Mouse (Mus musculus): Measurements from ENCODE around the gene Zeb2.

The Zeb2 gene

GRCm38 (mm10) chr2:44981646-44982045, 135.5 kb downstream of the Zeb2 start:
- WGBS: 68% methylated on average over 3 of the region's 3 CpGs

GRCm38 (mm10) chr2:44979042-44979721, 138.0 kb downstream of the Zeb2 start:
- 4% methylated on average over 18 of the region's 18 CpGs for WGBS

DNA sequence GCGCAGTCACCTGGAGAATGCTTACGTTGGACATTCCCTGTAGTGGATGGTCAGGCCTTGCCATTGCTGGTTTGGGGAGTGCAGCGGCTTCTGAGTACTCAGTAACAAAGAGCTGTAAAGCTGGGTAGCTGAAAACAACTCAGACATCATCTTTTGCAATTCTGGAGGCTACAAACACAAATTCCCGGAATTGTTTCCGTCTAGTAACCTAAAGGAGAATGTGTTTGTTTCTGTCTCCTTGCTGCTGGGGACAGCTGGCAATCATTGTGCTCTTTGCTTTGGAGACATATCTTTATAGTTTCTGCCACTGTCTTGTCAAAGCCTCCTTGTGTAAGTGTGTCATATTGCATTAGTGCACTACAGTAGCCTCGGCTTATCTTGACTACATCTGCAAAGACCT, 139.2 kb downstream of the Zeb2 start:
- 88% methylated on average over 6 of the region's 6 CpGs for WGBS

DNA sequence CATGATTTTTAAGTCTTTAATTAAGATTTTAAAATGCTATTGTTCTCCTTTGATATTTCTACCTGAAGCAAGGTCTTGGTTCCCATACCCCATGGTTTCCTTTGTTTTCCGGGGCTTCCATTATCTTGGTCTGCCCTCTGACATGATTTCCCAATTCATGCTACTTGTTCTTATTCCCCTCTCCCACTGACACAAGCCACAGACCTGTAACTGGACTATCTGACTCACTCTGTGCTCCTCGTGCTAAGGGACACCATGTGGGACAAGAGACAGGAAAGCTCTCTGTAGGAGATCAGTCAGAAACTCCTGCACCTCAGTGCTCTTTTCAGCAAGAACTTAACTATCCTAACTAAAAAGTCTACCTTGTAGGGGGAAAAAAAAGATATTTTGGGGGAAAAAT, 139.6 kb downstream of the Zeb2 start:
- WGBS: 85% methylated on average over 2 of the region's 2 CpGs

DNA sequence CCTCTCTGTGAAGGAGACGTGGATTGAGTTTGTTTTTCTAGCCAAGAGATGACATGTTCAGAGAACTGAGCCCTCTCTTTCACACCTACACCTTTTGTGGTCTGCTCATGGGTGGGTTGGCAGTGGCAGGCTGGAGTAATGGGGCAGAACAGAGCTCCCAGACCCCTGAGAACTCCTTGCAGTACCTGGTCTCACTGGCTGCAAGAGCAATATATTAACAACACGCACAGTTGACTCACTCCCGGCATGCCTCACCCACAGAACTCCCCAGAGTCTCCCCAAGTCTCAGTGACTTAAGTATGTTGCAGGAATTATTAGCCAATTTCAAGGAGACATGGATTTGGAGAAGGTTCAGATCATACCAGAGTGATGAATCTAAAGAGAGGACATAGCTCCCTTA, 140.1 kb downstream of the Zeb2 start:
- WGBS: 92% methylated on average over 3 of the region's 3 CpGs

DNA sequence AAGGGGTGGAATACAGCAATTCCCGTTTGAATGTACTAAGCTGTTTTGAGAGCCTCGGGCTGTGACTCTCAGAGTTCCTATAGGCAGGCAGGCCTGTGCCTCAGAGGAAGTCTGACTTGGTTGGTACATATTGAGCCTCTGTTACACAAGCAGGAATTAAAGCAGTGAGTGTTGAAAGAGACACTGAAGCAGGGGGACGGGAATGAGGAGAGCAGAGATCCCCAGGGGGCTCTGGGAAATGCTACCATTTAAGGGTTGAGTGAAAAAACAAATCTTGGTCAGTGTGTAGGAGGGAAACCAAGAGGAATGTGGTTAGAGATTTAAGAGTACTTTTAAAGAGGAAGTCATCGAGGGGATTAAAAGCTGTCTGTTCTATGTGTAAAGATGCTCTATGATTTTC, 140.7 kb downstream of the Zeb2 start:
- WGBS: 67% methylated on average over 4 of the region's 4 CpGs

DNA sequence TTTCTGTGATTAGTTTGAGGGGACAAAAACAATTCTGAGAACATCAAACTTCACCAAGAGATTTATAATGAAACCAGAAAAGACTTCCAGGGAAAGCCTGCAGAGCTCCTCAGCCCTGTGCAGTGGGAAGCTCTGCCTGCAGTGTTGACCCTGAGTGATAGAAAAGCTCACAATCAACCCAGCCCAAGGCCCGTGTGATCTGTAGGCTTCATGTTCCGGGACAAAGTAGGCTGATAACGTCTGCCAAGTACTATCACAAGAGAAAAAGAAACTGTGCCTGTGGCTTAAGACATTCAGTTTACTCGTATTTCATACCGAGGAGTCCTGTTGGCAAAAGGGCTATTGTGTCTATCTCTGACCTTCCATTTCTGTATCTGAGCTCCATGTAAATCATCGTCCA, 143.4 kb downstream of the Zeb2 start:
- WGBS: 88% methylated on average over 6 of the region's 6 CpGs

GRCm38 (mm10) chr2:44970087-44970646, 147.0 kb downstream of the Zeb2 start:
- 65% methylated on average over 6 of the region's 6 CpGs for WGBS

- WGBS: 98% methylated on average over 1 of the region's 1 CpGs
These were observed 147.6 kb downstream of the Zeb2 start for GRCm38 (mm10) chr2:44969640-44970039.

DNA sequence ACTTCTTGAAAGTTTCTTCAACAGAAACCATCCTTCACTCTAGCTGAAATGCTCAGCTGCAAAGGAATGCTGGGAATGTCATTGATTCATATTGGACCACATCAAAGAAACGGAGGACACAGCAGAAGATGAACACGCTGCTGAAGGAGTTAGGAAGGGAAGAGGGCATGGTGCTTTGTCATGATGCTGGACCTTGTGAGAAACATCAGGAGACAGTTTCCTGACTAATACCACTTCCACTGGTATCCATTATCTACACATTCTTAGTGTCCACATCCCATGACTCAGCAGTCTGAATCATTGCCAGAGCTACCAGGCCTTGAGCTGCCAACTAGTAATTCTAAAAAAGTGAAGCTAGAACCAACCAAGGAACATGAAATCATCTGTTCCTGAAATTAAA, 148.0 kb downstream of the Zeb2 start:
- 89% methylated on average over 2 of the region's 2 CpGs for WGBS

- 63% methylated on average over 2 of the region's 2 CpGs for WGBS
These were observed 151.2 kb downstream of the Zeb2 start for GRCm38 (mm10) chr2:44965834-44966555.

DNA sequence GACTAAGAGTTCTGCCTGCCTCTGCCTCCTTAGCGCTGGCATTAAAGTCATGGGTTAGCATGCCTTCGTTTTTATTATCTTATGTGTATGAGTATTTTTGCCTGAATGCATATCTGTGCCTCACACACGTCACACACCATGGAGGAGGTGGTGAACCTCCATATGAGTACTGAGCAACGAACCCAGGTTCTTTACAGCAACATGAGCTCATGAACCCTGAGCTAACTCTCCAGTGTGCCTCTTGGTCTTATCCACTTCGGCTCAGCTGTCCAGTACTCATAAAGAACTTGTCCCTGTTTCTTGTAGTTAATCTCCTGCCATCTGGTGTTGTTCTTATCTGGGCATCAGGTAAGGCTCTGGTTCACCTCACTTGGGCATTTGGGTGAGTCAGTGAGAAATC, 154.6 kb downstream of the Zeb2 start:
- 92% methylated on average over 5 of the region's 5 CpGs for WGBS

DNA sequence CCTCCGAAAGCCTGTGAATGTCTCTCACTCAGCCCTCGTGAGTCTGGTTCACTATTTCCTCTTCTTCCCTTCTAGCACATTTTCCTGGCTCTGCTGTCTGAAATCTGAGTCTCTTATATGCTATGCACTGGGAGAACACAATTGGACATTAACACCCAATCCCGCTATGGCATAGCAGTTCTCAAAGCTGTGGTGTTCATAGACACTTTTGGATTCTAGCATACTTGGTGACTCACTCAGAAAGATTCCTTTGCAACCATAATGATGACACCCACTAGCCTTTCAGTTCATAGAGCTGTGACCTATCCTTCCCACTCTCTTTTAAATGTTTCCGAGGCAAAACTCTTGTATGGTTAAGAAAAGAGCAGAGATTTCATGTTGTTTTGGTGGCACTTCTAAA, 156.0 kb downstream of the Zeb2 start:
- 73% methylated on average over 4 of the region's 4 CpGs for WGBS

DNA sequence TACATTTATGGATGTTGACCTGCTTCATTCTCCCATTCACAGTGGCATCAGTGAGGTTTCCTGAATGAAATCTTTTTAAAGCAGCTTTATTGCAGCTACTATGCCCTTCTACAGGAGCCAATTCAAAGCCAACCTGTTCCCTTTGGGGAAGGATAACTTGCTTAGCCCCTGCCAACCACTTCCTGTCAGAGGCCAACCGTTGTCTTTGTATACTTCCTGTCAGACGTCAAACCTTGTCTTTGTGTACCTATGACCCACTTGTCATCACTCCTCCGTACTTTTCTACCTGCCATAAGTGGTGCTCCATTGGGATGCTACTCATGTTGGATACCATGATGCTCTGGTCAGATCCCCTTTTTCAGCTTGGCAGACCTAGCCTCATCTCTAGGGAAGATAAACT, 156.6 kb downstream of the Zeb2 start:
- 83% methylated on average over 3 of the region's 3 CpGs for WGBS

- 90% methylated on average over 1 of the region's 1 CpGs for WGBS
These were observed 159.8 kb downstream of the Zeb2 start for GRCm38 (mm10) chr2:44957329-44957797.

GRCm38 (mm10) chr2:44956232-44956631, 161.0 kb downstream of the Zeb2 start:
- 33% methylated on average over 3 of the region's 3 CpGs for WGBS

DNA sequence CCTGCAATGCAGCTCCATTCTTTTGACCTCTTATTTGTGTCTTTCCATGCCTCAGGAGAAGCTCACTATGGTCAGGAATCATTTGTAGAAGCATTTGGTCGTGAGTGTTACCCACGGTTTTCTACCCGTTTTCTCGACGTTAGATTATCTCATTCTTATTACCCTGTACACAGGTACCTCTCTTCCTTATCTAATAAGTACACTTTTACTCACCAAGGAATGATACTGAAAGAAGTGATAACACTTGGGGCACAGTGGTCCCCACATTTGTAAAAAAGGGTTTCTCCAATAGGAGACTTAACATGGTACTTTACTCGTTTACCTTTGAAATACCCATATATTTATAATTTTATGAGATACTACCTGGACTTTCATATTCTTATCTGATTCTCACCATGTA, 161.7 kb downstream of the Zeb2 start:
- 94% methylated on average over 6 of the region's 6 CpGs for WGBS

GRCm38 (mm10) chr2:44954180-44954579, 163.0 kb downstream of the Zeb2 start:
- WGBS: 89% methylated on average over 1 of the region's 1 CpGs

DNA sequence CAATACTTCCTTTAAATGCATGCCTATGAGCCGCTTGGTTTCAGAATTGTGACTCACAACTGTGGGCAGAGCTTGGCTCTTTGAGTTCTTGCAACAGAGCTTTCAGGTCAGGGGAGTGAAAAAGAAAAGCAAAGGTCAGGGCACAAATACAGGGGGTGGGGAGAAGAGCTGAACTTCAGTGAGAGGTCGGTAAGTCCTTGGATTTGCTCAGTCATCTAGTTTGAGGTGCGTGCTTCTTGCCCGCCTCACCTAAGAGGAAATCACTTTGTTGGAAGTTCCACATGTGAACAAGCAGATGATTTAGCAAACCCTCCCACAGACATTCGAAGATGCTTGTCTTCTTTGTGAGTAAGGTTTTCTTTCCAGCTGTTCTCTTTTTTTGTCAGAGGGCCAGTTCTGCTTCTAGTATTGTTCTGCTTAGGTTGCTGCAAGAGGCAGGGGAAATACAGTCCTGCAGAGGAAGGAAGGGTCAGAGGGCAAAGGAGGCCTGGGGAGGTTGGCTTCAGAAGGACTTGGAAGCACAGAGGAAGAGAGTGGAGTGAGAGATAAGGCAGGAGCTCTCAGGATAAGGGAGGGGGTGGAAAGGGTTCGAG, 164.3 kb downstream of the Zeb2 start:
- WGBS: 58% methylated on average over 6 of the region's 6 CpGs

DNA sequence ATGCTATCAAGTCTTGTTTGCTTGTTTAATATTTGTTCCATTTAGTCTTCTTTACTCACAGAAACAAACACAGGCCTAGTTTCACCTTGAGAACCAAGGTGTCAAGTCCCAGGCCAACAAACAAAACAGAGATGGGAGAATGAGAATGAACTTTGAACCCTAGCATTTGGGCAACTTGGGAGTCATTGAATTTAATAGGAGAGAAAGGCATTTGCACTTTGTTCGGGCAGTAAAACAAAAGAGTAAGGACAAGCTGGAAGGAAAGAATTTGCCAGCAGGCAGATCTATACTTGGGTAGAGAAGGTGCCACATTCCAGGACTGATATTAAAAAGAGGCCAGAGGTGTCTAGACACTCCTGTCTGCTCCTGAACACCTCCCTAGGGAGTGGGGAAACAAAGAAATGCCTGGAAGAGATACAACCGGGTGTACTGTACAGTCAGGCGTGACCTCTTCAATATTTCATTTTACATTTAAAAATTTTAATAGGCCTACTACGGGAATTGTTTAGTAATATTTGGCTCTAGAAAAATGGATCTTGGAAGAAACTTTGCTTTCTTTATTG, 165.5 kb downstream of the Zeb2 start:
- 88% methylated on average over 4 of the region's 4 CpGs for WGBS

- WGBS: 97% methylated on average over 2 of the region's 2 CpGs
These were observed 172.5 kb downstream of the Zeb2 start for GRCm38 (mm10) chr2:44944689-44945088.

Measured in cerebral cortex, adult 2 months (tissue).